Mouse (Mus musculus) embryonic facial prominence, embryonic 11.5 days (tissue): ENCODE measurements around the gene Copz2. TPM values are rescaled to one million over a fixed set of nuclear protein-coding genes. Genes with fewer than 3 reads are reported as not detected.
A peak's percentile ranks its signal among the peaks of the same experiment; 100 is the strongest.

ENCODE experiments used
- ATAC-seq: fragments of 200-750 bp; cut with Nextera tagmentation; replicated peaks from 2 replicates; pipeline ENCODE4 v1.8.0; 2017; ENCODE audit warnings: low read depth; ENCODE audit not compliant: insufficient number of reproducible peaks, low FRiP score, low TSS enrichment
- DNase-seq: peaks from one replicate; pipeline ENCODE4 v3.0.0-alpha.2; 2015; ENCODE audit warnings: low spot score
- H3K27ac ChIP-seq: fragments of 300-500 bp; sonication (generic); replicated peaks from 2 replicates; pipeline ENCODE4 v1.5.1; 2014; ENCODE audit warnings: mild to moderate bottlenecking, low read depth, low read length, control low read depth
- H3K27me3 ChIP-seq: fragments of 300-500 bp; sonication (generic); 2 replicates; pipeline ENCODE4 v1.6.1; 2014; ENCODE audit warnings: mild to moderate bottlenecking, low read length, moderate library complexity, mixed read lengths; ENCODE audit not compliant: control insufficient read depth, insufficient read depth
- H3K36me3 ChIP-seq: fragments of 300-500 bp; sonication (generic); replicated peaks from 2 replicates; pipeline ENCODE4 v1.6.1; 2014; ENCODE audit warnings: low read depth, mild to moderate bottlenecking, low read length, moderate library complexity, mixed read lengths; ENCODE audit not compliant: control insufficient read depth, insufficient read depth
- H3K4me1 ChIP-seq: fragments of 300-500 bp; sonication (generic); 2 replicates; pipeline ENCODE4 v1.6.1; 2014; ENCODE audit warnings: low read length, mixed read lengths; ENCODE audit not compliant: control insufficient read depth, insufficient read depth
- H3K4me2 ChIP-seq: fragments of 300-500 bp; sonication (generic); 2 replicates; pipeline ENCODE4 v1.6.1; 2014; ENCODE audit warnings: low read depth, mild to moderate bottlenecking, control low read depth, low read length, moderate library complexity
- H3K4me3 ChIP-seq: fragments of 300-500 bp; sonication (generic); 2 replicates; pipeline ENCODE4 v1.5.1; 2014; ENCODE audit warnings: low read depth, low read length, control low read depth
- H3K9ac ChIP-seq: fragments of 300-500 bp; sonication (generic); replicated peaks from 2 replicates; pipeline ENCODE4 v1.6.1; 2014; ENCODE audit warnings: mild to moderate bottlenecking, control low read depth, low read length
- H3K9me3 ChIP-seq: fragments of 300-500 bp; sonication (generic); replicated peaks from 2 replicates; pipeline ENCODE4 v1.6.1; 2016; ENCODE audit warnings: mild to moderate bottlenecking, low read length, inconsistent platforms, mixed read lengths; ENCODE audit not compliant: control insufficient read depth
- WGBS: fragments of 180-500 bp; shearing (Covaris S2); extraction: QIAGEN DNeasy Blood & Tissue Kit; methylation state at CpG from one replicate; pipeline ENCODE4 v1.1.7; 2014; 5-methylcytosine and 5-hydroxymethylcytosine counted together
- polyA plus RNA-seq: library from polyadenylated mRNA; unstranded; fragments of >200 nt; fragmentation: Nextera tagmentation; extraction: Ambion mirVana; gene quantifications from 2 replicates; pipeline ENCODE4 v1.2.1, GENCODE M21; 2014

The Copz2 gene
- polyA plus RNA-seq, 1 experiment from 2014 or later = 61.1 TPM

- no peaks in the 10 kb centered on the region for H3K36me3 ChIP-seq
- no peak overlapping the region for H3K4me2 ChIP-seq
- H3K9me3 ChIP-seq = no peaks in the 10 kb centered on the region
- H3K27me3 ChIP-seq = no peaks in the 10 kb centered on the region
- no peak overlapping the region for H3K9ac ChIP-seq
- peaks cover 6% of the 10 kb centered on the region for H3K4me1 ChIP-seq
- no peak for ATAC-seq
- no peak overlapping the region for H3K4me3 ChIP-seq
- 79% methylated on average over 4 of the region's 4 CpGs for WGBS
- no peak overlapping the region for H3K27ac ChIP-seq
- no peak for DNase-seq
Measured at GRCm38 (mm10) chr11:96859635-96860034, 10.0 kb downstream of the Copz2 start.

- DNase-seq (peak; percentile 90), ATAC-seq (no peak)
- no peak overlapping the region for H3K27ac ChIP-seq
- no peaks in the 10 kb centered on the region for H3K36me3 ChIP-seq
- H3K9me3 ChIP-seq = no peaks in the 10 kb centered on the region
- H3K4me2 ChIP-seq = no peak overlapping the region
- H3K4me1 ChIP-seq = peaks cover 6% of the 10 kb centered on the region
- no peak overlapping the region for H3K4me3 ChIP-seq
- H3K9ac ChIP-seq = no peak overlapping the region
- no peaks in the 10 kb centered on the region for H3K27me3 ChIP-seq
- WGBS = 5% methylated on average over 8 of the region's 8 CpGs
Measured at GRCm38 (mm10) chr11:96860564-96860963, 10.9 kb downstream of the Copz2 start.

- Histone ChIP-seq H3K4me3 (peak overlapping the region; percentile 32), H3K27ac (no peak overlapping the region), H3K36me3 (no peaks in the 10 kb centered on the region), H3K4me2 (peak overlapping the region; percentile 83), H3K4me1 (peaks cover 6% of the 10 kb centered on the region), H3K9ac (peak overlapping the region; percentile 44; the same call in 1 of the 2 replicates), H3K27me3 (no peaks in the 10 kb centered on the region), H3K9me3 (no peaks in the 10 kb centered on the region)
- no peak for DNase-seq
- WGBS = 1% methylated on average over 20 of the region's 20 CpGs
- no peak for ATAC-seq
Measured at GRCm38 (mm10) chr11:96861446-96861845, 11.8 kb downstream of the Copz2 start.

GRCm38 (mm10) chr11:96861878-96862289 is 12.2 kb downstream of the Copz2 start:
- Histone ChIP-seq H3K4me3 (peak overlapping the region; percentile 32), H3K9ac (peak overlapping the region; percentile 44; the same call in 1 of the 2 replicates), H3K36me3 (no peaks in the 10 kb centered on the region), H3K9me3 (no peaks in the 10 kb centered on the region), H3K4me1 (peaks cover 6% of the 10 kb centered on the region), H3K27ac (no peak overlapping the region), H3K4me2 (peak overlapping the region; percentile 83), H3K27me3 (no peaks in the 10 kb centered on the region)
- ATAC-seq (peak; percentile 75), DNase-seq (peak; percentile 97)
- 0% methylated on average over 31 of the region's 31 CpGs for WGBS

- Histone ChIP-seq H3K4me1 (peaks cover 6% of the 10 kb centered on the region), H3K4me2 (peak overlapping the region; percentile 83), H3K27ac (no peak overlapping the region), H3K4me3 (no peak overlapping the region), H3K36me3 (no peaks in the 10 kb centered on the region), H3K9me3 (no peaks in the 10 kb centered on the region), H3K27me3 (no peaks in the 10 kb centered on the region), H3K9ac (0 out of 2 replicates have a peak overlapping the region, but pooled peaks have one; percentile 18)
- no peak for ATAC-seq
- DNase-seq = no peak
- WGBS = 68% methylated on average over 12 of the region's 12 CpGs
Measured at GRCm38 (mm10) chr11:96862534-96862933, 12.9 kb downstream of the Copz2 start.

GRCm38 (mm10) chr11:96863206-96863995 is 13.7 kb downstream of the Copz2 start:
- 16% methylated on average over 26 of the region's 26 CpGs for WGBS
- H3K4me3 ChIP-seq = no peak overlapping the region

GRCm38 (mm10) chr11:96867149-96867548 is 17.5 kb downstream of the Copz2 start:
- no peak overlapping the region for H3K9ac ChIP-seq
- WGBS = 14% methylated on average over 5 of the region's 5 CpGs
- no peaks in the 10 kb centered on the region for H3K36me3 ChIP-seq
- H3K4me1 ChIP-seq = peaks cover 6% of the 10 kb centered on the region
- H3K4me2 ChIP-seq = no peak overlapping the region
- H3K27me3 ChIP-seq = no peaks in the 10 kb centered on the region
- ATAC-seq (peak; percentile 66), DNase-seq (peak; percentile 85)
- no peak overlapping the region for H3K4me3 ChIP-seq
- H3K27ac ChIP-seq = no peak overlapping the region
- H3K9me3 ChIP-seq = no peaks in the 10 kb centered on the region

More at GRCm38 (mm10) chr11:96863206-96863995, 13.7 kb downstream of the Copz2 start:
- DNase-seq (peak; percentile 70), ATAC-seq (peak; percentile 40; the same call in 1 of the 2 replicates)
- Histone ChIP-seq H3K36me3 (no peaks in the 10 kb centered on the region), H3K27me3 (no peaks in the 10 kb centered on the region), H3K27ac (no peak overlapping the region), H3K4me1 (peaks cover 6% of the 10 kb centered on the region), H3K9ac (no peak overlapping the region; the same call in 1 of the 2 replicates), H3K9me3 (no peaks in the 10 kb centered on the region), H3K4me2 (peak overlapping the region; percentile 30)
